Mouse (Mus musculus) lung, adult 2 months (tissue): ENCODE data around the gene Ranbp1. TPM values are rescaled to one million over a fixed set of nuclear protein-coding genes. Genes with fewer than 3 reads are reported as not detected.
"Not testable (repeated sequence)": the region's sequence is repeated elsewhere in the genome, so short reads cannot be mapped to it uniquely, and the experiment has no call there.

Experiments used
- DNase-seq: peaks from one replicate; pipeline ENCODE4 v3.0.0; 2022
- H3K4me1 ChIP-seq: fragments of 200-500 bp; 2 replicates; pipeline ENCODE4 v1.6.1; 2011; ENCODE audit warnings: low read length; ENCODE audit not compliant: control insufficient read depth, insufficient read depth
- H3K4me3 ChIP-seq: fragments of 200-500 bp; replicated peaks from 2 replicates; pipeline ENCODE3; 2011; ENCODE audit warnings: low read depth, mild to moderate bottlenecking, control low read depth, low read length; ENCODE audit errors: extremely low read depth
- CTCF ChIP-seq: fragments of 200-500 bp; IDR thresholded peaks from 2 replicates; pipeline ENCODE4 v1.5.1; 2011; ENCODE audit warnings: mild to moderate bottlenecking, low read length, control low read depth; ENCODE audit not compliant: insufficient read depth
- POLR2A ChIP-seq: fragments of 200-500 bp; IDR thresholded peaks from 2 replicates; pipeline ENCODE4 v1.6.1; 2011; ENCODE audit warnings: low read depth, mild to moderate bottlenecking, control low read depth, low read length, borderline replicate concordance; ENCODE audit errors: extremely low read depth
- WGBS: fragments of 180-500 bp; shearing (Covaris S2); methylation state at CpG from one replicate; pipeline ENCODE4 v1.1.7; 2018; 5-methylcytosine and 5-hydroxymethylcytosine counted together
- polyA plus RNA-seq: library from polyadenylated mRNA; depleted of rRNA; stranded (reverse); fragments of >200 nt; gene quantifications from 2 replicates; pipeline ENCODE4 v1.2.3, GENCODE M21; 2012; rRNA removed

The Ranbp1 gene
- polyA plus RNA-seq = 31.5 and 34.8 TPM in 2 replicates

- peaks cover 4% of the 10 kb centered on the region for H3K4me1 ChIP-seq
These were observed at the start of gene Ranbp1, which contains the start of gene Trmt2a for GRCm38 (mm10) chr16:18248433-18249363. Ranbp1 (minus strand) TSS chr16:18248732. Trmt2a (plus strand) TSS chr16:18248679.

GRCm38 (mm10) chr16:18289614-18290013 lies 41.1 kb upstream of the Ranbp1 start:
- WGBS = 2% methylated on average over 10 of the region's 10 CpGs
- DNase-seq = not testable (repeated sequence)
- peaks cover 13% of the 10 kb centered on the region for H3K4me1 ChIP-seq
- peak overlapping the region; percentile 29 for H3K4me3 ChIP-seq

More at GRCm38 (mm10) chr16:18248433-18249363, at the start of gene Ranbp1, which contains the start of gene Trmt2a:
- peak within 1 kb of the TSS; percentile 97 for H3K4me3 ChIP-seq
- DNase-seq = peak; percentile 98
- WGBS = under 1% methylated on average over 96 of the region's 102 CpGs
- peak; percentile 96 for TF ChIP-seq POLR2A
- TF ChIP-seq CTCF = no peak

GRCm38 (mm10) chr16:18289067-18289588 lies 40.6 kb upstream of the Ranbp1 start, which contains the start of gene Dgcr8:
Dgcr8 (minus strand) TSS chr16:18289246.
- H3K4me3 ChIP-seq = peak within 1 kb of the TSS; percentile 83
- under 1% methylated on average over 68 of the region's 71 CpGs for WGBS
- no peak for TF ChIP-seq CTCF
- TF ChIP-seq POLR2A = peak; percentile 46; the same call in 1 of the 2 replicates
- peak; percentile 93 for DNase-seq
- H3K4me1 ChIP-seq = peaks cover 13% of the 10 kb centered on the region

DNA sequence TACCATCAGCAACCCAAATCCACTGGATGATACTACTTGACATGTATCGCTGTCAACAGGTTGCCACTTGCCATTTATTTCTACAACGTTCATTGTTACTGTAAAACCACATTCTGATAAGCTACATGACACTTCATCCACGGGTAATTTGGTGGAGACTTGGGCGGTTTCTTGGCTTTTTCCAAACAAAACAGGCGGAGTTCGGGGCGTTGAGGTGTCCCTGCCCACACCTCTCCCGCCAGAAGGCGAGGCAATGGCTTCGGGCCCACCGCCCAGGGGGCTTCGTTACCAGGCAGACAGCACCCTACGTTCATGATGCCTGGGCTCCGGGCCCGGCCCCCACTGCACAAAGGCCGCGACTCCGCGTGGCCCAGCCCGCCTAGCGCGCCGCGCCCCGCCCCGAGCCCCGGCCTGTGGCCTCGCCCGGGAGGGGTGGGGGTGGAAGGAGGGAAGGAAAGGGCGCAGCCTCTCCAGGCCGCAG lies 40.1 kb upstream of the Ranbp1 start:
- H3K4me3 ChIP-seq = peak overlapping the region; percentile 83
- H3K4me1 ChIP-seq = peaks cover 13% of the 10 kb centered on the region
- TF ChIP-seq POLR2A = no peak
- TF ChIP-seq CTCF = no peak
- DNase-seq = no peak
- under 1% methylated on average over 30 of the region's 31 CpGs for WGBS

DNA sequence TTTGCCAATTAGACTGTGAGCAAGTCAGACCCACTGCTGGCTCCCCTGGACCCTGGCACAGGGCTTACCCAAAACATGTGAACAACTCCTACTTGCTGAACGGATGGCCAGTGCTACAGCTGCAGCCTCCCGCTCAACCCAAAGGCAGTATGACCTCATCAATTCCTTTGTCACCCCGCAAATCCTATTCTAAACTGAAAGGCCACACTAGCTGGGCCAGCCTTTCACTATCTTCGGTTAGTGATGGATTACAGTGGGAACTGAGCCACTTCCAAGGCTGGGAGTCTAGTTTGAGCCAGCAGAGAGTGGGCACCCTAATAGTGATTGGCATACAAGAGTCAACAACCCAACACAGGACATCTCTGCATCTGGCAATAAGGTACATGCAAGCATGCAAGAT lies 39.6 kb upstream of the Ranbp1 start:
- Histone ChIP-seq H3K4me3 (peak overlapping the region; percentile 83), H3K4me1 (peaks cover 13% of the 10 kb centered on the region)
- DNase-seq = no peak
- TF ChIP-seq CTCF (no peak), POLR2A (no peak)
- 0% methylated on average over 4 of the region's 4 CpGs for WGBS

DNA sequence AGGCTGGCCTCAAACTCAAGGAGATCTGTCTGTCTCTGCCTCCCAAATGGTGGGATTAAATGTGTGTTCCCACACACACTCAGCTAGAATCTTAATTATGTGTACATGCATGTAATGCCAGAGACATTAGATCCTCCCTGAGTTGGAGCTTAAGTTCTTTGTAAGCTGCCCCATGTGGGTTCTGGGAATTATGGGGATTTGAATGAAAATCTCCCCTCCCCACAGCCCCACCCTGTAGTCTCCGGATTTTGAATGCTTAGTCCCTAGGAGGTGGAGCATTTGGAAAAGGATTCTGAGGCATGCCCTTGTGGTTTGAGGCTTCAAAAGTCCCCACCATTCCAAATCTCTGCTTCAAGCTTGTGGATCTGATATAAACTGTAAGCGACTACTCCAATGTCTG lies 26.6 kb upstream of the Ranbp1 start:
- DNase-seq = no peak
- TF ChIP-seq CTCF (no peak), POLR2A (no peak)
- WGBS = 80% methylated on average over 2 of the region's 2 CpGs

DNA sequence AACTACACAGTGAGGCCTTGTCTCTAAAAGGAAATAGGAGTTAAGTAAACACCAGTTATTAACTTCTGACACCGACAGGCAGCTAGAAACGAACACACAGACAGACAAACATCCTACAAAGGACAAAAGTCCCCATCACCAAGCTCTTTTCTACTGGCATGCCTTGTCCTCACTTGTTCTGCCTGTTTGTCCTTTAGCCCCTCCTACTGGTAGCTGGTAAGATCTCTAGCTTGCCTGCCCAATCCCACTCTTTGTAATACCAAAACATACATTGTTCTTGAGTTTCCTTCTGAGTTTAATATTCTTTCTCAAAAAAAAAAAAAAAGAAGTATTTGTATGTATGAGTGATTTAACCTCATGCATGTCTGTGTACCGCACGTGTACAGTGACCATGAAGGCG lies 19.6 kb upstream of the Ranbp1 start:
- DNase-seq = no peak
- H3K4me3 ChIP-seq = no peak overlapping the region
- TF ChIP-seq POLR2A (no peak), CTCF (no peak)
- 79% methylated on average over 5 of the region's 5 CpGs for WGBS
- no peaks in the 10 kb centered on the region for H3K4me1 ChIP-seq

More for the DNA sequence above, 26.6 kb upstream of the Ranbp1 start:
- H3K4me1 ChIP-seq = no peaks in the 10 kb centered on the region
- H3K4me3 ChIP-seq = no peak overlapping the region

- no peak overlapping the region for H3K4me3 ChIP-seq
- TF ChIP-seq POLR2A (no peak), CTCF (no peak)
- 87% methylated on average over 2 of the region's 2 CpGs for WGBS
- no peaks in the 10 kb centered on the region for H3K4me1 ChIP-seq
- no peak for DNase-seq
These were observed 16.5 kb upstream of the Ranbp1 start for GRCm38 (mm10) chr16:18265024-18265423.

- no peak for DNase-seq
- 85% methylated on average over 2 of the region's 2 CpGs for WGBS
- no peak within 1 kb of the TSS for H3K4me3 ChIP-seq
- no peak for TF ChIP-seq POLR2A
- TF ChIP-seq CTCF = no peak
- no peaks in the 10 kb centered on the region for H3K4me1 ChIP-seq
These were observed 9.7 kb upstream of the Ranbp1 start, which contains the start of gene Gm49776 for GRCm38 (mm10) chr16:18258221-18258620. Gm49776 (minus strand) TSS chr16:18258321.
